Mouse (Mus musculus) kidney, postnatal 4 days (tissue): Measurements from ENCODE around the gene Olfr549.
A peak's percentile ranks its signal among the peaks of the same experiment; 100 is the strongest.

ENCODE experiments used
- DNase-seq, 2 experiments: peaks; one replicate each; pipeline ENCODE4 v3.0.0; 2021; ENCODE audit warnings: mixed read lengths in 2 of 2

Olfr549 gene

DNA sequence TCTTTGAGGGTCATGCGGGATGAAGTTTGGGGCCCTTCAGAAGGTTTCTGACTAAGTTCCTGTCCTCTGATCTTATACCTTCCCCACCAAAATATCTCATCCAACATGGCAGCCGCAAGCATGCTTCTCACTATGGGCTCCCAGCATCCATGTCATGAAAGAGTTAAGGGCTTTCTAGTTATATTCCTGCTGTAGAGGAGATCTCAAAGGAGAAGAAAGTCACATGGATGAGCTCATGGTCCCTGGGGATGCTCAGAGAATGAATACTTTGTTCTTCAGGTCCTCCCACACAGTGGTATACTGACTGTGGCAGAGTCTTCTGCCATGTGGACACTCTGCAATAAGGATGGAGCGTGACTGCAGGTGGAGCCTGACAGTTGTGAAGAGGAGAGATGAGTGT, at the start of gene Olfr549:
TSS of gene Olfr549 (plus strand) at position 301 of the 400 bp plus-strand sequence.
- no peak for DNase-seq

DNA sequence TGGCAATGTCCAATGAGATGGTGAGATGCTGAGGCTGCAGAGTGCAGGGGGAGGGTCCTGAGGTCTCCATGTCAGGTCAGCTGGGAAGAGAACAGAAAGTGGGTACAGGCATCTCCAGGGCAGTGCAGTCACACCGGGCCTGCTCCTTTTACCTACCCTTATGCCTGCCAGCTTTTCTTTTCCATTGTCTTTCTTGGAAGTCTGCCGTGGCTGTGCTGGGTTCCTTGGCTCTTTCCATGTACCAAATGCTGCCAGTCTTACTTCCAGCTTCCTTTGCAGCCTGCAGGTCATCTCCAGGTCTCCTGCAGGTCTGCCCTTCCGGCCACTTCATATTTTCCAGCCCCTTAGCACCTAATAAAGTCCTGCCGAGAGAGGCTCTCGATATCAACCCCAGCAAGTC, 47.7 kb upstream of the Olfr549 start:
- no peak for DNase-seq

DNA sequence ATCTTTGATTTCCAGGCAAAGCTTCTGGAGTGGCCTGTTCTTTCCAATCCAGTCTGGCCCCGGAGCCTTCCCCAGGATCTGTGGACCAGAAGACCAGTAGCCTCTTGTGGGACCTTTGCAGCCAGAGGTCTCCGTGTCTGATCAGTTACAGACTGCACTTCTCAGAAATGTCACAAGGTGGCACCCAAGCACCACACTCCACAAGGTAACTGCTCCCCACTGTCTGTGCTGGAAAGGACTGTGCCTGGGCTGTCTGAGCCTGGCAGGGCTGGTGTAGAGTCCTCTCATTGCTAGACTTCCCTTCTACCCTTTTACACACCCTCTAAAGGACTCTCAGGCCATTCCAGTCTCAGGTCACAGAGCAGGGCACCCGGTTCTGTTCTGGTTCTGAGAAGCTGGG, 42.8 kb upstream of the Olfr549 start:
- peak; percentile 78 to 82 for DNase-seq

DNA sequence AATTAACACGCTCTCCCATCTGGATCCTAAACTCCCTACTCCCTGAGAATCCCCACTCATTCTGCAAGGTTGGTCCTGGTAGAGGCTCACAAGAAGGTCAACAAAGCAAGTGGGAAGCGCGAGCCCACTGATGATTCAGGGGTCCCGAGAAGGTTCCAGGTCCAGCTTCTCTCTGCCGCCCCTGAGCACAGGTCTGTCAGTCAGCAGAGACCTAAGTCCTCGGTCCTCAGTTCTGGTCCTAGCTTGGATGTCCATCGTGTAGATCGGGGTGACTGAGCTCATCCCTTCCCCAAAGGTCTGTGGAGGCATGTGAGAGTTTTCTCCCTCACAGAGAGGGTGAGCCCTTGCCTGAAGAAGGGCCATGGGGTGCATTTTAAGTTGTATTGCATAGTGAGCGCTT, 41.6 kb upstream of the Olfr549 start:
- DNase-seq, result no peak

DNA sequence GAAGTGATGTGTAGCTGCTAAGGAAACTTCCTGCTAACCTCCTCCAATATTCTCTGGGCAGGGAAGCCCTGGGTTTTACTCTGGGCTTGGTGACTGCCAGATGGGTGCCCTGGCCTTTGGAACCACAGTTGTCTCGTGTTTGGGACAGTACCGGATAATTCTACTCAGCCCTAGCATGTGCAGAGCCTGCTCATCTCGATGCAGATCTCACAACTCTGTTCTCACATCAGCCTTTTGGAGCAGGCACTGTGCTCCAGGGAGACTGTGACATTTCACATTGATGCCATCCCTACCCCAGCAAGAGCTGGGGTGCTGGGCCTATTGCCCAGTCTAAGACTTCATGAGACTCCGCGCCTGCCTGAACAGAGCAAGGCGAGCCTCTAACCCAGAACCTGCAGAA, 41.0 kb upstream of the Olfr549 start:
- no peak for DNase-seq

DNA sequence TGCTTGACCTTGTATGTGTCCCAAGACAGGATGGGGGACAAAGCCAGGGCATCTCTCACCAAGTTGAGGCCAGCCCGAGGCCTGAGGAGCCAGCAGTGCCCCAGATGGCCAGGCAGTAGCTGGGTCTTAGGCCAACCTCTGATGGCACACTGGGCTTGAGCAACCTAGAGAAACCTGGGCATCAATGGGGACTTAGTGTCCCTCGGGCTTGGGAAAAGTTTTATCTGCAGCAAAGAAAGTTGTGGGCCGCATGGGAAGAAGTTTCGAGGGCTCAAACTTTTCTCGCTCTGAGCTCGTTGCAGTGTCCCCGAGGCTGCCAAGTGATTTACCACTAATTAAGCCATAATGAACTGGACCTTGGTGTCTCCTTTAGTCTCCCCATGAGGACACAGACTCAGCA, 39.9 kb upstream of the Olfr549 start:
- no peak for DNase-seq

DNA sequence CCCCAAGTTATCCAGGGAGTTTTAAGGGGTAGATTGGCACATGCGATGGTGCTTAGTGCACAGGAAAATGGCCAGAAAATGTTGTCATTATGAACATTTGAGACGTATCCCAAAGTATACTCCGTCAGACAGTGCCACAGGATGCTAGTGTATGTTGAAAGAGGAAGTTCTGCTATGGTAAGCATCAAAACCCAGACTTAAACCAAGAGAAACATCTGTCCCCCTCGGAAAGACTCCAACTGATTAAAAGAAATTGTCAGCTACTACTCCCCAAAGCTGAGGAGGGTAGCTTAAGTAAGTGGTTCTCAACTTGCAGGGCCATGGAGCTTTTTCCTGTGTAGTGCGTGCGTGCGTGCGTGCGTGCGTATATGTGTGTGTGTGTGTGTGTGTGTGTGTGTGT, 37.7 kb upstream of the Olfr549 start:
- no peak for DNase-seq

DNA sequence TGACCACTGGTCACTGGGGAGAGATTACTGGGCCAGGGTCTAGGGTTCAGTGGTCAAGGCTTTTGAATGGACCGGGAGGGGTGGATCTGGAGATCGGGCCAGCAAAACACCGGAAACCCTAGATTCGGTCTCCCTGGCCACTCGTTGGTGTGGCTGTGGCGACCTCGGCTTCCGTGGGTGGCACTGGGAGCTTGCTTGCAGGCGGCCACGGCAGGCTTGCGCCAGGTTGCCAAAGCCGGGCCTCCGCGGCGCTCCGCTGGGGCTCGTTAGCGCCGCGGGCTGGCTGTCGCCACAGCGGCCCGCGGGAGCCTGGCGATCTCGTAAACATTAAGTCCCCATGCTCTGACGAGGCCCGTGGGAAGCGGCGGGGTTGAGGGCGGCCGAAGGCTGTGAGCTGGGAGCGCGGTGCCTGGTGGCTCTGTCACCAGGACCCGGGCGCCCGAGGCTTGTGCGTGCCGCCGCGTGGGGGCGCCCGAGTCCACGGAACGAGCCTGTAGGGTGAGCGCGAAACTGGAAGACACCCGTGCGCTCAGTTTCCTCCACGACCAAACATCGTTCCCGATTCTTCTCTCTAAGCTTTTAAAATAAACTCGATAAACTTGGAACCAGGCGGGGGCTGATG, 36.7 kb upstream of the Olfr549 start:
- peak; percentile 93 for DNase-seq

DNA sequence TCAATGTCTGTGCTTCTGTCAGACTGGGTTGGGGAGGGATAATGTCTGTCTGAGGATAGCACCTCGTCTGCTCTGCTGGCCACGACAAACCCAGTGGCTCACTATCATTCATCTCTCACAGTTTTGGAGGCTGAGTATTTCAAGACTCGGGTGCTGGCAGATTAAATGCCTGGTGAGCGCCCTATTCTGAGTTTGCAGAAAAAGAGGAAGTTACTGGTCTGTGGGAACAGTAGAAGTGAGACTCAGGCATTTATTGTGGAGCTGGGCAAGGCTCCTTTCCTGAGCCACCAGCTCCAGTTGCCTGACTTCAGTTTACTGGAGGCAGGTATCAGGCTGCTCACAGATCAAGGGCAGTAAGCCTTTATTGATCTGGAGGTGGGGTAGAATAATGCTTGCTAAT, 35.5 kb upstream of the Olfr549 start:
- DNase-seq, result no peak

DNA sequence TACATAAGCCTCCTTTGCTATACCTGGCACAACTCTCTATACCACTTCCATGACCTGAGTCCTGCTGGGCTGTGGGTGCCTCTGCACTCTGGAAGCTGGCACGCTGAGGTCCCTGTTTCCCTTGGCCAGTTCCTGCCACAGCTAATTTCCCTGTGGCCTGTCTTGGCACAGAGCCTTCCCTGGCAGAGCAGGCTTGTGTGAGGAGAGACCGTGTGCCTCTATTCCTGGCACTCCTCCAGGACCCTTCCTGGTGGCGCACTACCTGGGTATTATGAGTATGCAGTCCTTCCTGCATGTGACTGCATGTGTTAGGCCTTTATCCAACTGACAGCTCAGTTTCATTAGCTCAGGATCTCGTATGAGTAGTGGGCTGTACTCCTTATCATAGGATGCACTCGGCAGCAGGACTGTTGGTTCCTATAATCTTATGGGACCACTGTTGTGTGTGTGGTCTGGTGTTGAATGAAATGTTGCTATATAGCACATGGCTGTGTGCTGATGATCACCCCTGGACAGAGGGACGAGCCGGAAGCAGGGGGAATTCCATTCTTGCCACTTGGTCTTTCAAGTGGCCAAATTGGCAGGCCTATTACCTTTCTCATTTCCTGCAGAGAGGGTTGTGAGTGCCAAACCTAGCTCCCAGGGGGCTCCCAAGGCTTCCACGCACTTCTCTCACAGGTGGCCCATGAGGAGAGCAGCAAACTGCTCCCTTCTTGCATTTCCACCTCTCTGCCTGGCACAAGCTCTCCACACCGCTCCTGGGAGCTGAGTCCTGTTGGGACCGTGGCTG, 33.2 kb upstream of the Olfr549 start:
- DNase-seq, result peak; percentile 11 to 19

DNA sequence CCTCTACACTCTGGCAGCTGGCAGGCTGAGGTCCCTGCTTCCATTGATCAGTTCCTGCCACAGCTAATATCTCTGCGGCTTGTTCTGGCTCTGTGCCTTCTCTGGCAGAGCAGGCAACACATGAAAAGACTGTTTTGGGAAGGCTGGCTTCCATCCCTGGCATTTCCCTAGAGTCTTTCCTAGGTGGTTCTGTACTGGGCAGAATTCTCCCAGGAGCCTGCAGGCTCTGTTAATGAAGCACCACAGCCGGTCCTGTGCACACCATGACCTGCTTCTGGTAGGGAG, 32.7 kb upstream of the Olfr549 start:
- DNase-seq, result no peak

DNA sequence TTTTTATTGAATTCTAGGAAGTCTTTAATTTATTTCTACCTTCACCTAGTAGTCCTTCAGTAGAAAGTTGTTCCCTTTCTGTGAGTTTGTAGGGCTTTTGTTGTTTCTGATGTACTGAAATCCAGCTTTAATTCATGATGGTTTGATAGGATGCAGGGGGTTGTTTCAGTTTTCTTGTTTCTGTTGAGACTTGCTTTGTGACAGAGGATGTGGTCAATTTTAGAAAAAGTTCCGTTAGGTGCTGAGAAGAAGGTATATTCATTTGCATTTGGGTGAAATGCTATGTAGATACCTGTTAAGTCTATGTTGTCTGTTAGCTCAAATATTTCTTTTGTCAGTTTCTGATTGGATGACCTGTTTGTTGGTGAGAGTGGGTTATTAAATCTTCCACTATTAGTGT, 20.6 kb upstream of the Olfr549 start:
- no peak for DNase-seq

DNA sequence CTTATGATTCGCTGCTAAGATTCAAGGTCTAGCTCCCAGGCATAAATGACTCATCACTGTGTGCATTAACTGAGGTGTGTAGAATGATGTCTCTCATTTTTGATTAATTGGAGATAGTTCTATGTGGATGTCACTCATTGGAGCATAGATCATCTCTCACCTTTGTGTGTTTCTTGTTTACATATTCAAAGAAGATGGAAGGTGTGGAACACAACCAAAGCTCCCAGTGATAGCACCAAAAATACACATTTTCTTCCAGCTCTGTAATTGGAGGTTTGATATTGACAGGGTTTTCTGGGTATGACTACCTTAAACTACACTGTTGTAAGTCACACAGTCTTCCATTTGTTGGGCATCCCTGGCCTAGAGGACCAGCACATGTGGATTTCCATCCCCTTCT, 15.2 kb upstream of the Olfr549 start, which contains the start of gene Olfr547:
TSS of gene Olfr547 (plus strand) at position 301 of the 400 bp plus-strand sequence.
- DNase-seq, result no peak

DNA sequence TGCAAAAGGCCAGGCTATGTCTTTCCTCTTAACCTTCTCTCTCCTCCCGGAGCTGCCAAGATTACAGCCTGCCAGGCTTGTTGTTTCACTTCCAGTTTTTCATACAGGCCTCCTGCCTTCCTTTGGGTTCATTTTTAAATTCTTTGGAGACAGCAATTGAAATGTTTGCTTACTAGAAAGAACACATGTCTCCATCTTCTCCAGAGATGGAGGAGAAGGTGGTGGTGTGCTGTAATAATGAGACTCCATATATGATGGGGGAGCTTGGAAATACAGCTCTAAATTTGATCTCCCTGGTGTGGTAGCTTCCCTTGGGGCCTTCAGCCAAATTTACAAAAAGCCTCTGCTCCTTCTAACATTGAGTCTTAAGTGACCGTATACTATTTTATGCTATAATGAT, 9.1 kb upstream of the Olfr549 start, which contains the start of gene Olfr548-ps1:
TSS of gene Olfr548-ps1 (plus strand) at position 301 of the 400 bp plus-strand sequence.
- no peak for DNase-seq

DNA sequence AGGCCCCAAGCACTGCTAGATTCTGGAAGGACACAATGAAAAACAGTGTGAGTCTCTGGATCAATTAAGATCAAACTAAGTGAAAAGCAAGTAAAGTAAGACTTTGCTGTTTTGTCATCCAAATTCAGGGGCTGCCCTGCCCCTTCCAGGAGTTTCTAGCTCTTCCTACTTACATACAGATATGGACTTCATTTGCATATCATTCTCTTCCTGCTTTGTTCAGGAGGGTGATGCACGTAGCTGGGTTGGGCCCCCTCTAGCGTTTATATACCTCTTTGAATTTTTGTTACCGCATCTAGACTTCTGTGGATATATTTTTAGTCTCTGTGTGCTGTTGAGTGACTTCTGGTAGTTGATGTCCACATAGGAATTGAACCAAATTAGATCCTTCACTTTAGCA, 8.4 kb upstream of the Olfr549 start:
- no peak for DNase-seq

DNA sequence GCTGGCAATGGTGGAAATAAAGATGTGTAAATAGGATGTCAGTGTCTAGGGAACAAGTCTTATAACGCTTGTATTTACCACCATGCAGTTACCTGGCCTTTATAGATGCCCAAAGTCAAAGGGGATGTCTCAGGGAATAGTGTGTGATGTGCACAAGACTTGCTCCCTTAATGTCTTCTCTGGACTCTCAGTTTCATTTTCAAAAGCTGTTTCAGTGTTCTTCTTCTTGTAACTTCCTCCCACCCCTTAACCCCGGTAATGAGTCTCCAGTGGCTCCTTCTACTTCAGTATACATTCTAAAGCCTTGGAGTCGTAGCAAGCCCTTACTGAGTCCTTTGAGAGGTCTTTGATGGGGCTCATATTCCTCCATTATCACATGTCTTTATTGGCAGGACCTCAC, 3.6 kb downstream of the Olfr549 start:
- DNase-seq, result no peak

DNA sequence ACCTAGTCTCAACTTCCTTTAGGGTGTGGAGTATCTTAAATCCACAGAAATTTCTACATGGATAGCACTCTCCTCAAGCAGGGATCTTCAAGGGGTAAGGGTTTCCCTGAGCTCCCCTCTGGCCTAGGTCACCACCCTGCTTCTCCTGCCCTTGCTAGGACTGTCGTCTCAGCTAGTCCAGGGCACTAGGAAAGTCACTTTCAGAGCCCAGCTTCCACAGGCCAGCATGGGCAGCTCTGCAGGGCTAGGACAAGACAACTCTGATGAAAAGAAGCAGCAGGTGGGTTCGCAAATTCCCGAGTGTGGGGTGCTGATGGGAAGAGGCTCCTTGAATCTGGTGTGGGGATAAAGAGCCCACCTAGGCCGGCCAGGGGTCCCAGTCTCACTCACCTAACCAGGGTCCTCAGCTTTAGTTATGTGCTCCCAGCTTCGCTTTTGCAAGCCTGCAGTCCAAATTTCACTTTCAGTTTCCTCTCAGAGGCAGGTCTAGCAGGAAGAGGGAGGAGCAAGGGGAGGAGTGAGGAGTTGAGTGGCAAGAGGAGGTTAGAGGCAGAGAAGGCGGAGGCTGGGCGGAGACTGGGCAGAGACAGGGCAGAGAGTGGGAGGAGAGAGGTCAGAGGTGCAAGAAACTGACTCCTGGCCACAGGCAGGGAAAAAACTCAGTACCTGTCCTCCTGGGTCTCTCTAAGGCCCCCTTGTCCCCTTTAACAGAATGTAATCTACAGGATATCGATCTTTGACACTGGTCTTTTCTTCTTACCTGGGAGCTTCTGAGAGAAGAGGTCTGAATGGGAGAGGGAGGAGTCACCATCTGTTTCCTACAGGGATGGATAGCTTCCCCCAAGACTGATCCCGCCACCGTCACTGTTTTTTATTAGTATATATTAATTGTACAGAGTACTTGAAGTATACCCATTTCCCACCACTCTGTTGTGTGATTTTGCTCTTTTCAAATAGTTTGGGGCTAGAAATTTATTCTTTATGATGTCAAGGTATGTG, 15.6 kb downstream of the Olfr549 start, which contains the start of gene Trim21:
TSS of gene Trim21 (minus strand) at position 488 of the 999 bp plus-strand sequence.
- DNase-seq, result peak; percentile 85 to 88

DNA sequence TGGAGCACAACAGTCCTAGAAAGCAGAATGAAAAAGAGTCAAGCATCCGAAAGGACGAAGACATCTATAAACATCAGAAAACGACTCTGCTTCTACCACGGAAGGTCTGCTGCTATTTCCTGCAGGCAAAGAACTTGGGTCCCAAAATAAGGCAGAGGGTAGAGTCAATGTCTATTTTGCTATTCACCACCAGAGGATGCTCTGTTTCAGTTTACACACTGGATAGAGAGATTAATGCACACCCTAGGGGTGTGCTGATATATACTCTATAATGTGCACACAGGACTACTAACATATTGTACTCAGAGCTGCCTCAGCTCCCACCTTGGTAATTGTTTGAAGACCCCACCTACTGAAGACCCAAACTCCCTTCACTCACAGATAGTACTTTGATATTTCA, 16.5 kb downstream of the Olfr549 start:
- no peak for DNase-seq

DNA sequence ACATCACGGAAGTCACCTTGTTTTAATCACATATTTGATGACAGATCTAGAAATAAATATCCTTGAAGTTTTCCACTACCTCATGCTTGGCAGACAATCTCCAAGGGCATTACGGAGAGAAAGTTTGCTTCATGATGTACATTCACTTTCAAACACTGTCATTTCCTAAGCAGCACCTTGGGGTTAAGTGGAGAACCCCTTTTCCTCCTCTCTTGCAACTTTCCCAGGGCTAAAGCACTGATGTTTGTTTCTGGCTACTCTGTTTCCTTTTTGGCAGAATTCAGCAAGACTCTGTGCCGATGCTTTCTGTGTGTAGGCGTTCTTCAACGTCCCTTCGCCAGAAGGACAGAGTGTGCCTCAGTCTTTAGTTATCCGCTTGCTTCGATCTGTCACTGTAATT, 21.5 kb downstream of the Olfr549 start, which contains the start of gene Olfr550:
TSS of gene Olfr550 (plus strand) at position 301 of the 400 bp plus-strand sequence.
- no peak for DNase-seq

DNA sequence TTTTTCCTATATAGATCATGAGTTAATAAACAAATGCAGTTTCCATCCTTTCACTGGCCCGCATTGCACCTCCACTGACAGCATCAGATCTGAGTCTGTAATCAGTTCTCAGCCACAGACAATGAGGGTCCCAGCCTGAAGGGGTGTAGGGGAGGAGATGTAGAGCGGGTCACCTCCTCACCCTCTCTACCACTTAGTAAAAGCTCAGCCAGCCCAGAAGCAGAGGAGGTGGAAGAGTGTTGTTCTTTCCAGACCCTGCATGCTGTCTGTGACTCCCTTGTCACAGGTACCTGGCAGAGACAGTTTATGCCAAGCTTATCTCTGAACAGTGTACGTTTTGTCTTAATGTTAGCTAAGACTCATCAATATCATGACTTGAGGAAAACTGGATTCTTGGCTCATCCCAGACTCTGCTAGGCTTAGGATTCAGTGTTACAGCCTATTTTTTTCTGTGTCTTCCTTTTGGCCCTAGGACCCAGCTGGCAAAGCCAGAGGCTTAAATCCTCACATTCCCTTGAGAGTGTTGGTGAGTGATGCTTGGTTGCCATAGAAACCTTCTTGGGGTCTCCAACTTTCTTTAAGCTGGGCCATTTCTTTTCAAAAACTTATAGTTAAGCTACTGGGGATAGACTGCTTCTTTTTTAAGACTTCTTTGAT, 23.6 kb downstream of the Olfr549 start:
- DNase-seq, result no peak

DNA sequence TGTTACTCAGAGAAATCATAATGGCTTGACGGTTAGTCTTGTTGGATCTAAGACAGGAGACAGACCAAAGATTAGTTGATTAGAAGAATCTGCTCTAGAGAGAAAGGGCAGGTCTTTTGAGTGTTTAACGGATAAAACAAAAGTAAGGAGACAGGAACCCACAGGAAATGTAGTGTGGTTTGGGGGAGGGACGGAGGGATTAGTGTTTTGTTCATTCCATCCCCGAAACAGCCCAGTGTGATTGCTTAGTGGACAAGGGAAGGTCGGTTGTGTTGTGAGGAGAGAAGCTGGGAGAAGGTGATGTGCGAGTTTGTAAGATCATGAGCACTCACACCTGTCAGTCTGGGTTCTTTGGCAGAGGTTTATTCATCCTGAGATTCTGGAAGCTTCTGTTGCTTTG, 26.3 kb downstream of the Olfr549 start:
- no peak for DNase-seq

DNA sequence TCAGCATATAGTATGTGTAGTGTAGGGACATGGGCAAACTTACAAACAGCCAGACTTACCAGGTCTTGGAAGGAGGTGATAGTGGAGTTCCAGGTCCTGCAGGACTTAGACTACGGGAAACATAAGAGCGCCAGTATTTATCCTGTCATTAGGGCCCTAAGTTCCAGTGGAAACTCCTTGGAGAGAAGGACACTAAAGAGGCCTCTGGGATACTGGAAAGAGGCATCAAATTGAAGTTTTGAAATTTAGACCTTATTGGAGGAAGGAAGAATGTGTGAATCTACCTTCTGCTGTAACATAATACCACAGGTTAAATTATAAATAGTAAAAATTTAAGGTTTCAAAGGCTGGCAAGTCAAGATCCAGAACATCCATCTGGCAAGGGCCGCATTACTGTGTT, 42.1 kb downstream of the Olfr549 start, which contains the start of gene Olfr551:
TSS of gene Olfr551 (minus strand) at position 101 of the 400 bp plus-strand sequence.
- no peak for DNase-seq
